Mouse (Mus musculus) lung, postnatal 0 days (tissue): ENCODE measurements around the gene Slc24a2.

Source experiments
- CTCF ChIP-seq: IDR thresholded peaks from 2 replicates; pipeline ENCODE4 v1.5.1; 2016; ENCODE audit warnings: antibody characterized with exemption, mild to moderate bottlenecking
- EP300 ChIP-seq: IDR thresholded peaks from 2 replicates; pipeline ENCODE4 v1.6.1; 2016; ENCODE audit warnings: antibody characterized with exemption, mild to moderate bottlenecking, control low read depth

DNA sequence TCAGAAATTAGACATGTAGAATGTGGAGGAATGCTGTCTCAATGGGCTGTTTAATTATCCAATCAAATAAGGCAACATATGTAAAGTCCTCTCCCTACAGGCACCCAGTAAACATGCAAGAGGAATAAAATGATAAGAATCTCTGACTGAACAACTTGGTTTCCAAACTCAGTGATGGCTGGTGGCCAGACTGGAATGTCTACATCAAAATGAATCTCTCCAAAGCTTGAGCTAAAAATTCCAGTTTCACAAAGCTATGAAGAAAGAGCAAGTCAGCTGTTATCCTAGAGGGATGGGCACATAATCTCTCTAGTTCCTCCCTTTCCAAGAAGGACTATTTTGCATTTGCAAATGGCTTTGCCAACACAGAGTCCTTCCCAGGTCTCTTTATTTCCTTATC lies 139.4 kb downstream of the Slc24a2 start:
- TF ChIP-seq CTCF (no peak), EP300 (no peak)
